Mouse (Mus musculus) gastrocnemius, postnatal 25 days (tissue): ENCODE data around the gene Spef1. TPM values are rescaled to one million over a fixed set of nuclear protein-coding genes. Genes with fewer than 3 reads are reported as not detected.

ENCODE experiments used
- DNase-seq: peaks from one replicate; pipeline ENCODE4 v3.0.0; 2022
- total RNA-seq, 2 experiments: library from RNA; stranded (reverse); gene quantifications; 1 replicate in 1 of 2; 2 replicates in 1 of 2; pipeline ENCODE4 v1.2.3; 2021

Spef1 gene
- total RNA-seq, 2 experiments from 2014 or later: 1.9 to 2.1 TPM

- DNase-seq: peak; percentile 34
Observed at GRCm38 (mm10) chr2:131174700-131175099, 12.4 kb downstream of the Spef1 start.

DNA sequence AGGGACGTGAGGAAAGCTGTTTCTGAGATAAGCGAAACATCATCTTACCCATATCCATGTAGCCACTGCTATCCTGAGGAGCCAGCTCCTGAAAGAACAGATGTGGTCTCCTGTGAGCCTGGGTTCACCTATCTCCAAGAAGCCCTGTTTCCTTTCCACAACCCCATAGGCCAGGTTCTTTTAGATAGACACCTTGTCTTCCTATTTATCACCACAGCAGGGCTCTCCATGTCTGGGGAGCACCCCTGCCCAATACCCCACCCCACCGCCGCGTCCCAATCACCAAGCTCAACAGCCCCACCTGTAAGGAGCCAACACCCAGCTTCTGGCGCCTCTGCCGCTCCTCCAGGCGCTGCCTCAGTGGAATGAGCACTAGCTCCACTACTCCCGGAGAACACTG is 14.8 kb downstream of the Spef1 start:
- no peak for DNase-seq

DNA sequence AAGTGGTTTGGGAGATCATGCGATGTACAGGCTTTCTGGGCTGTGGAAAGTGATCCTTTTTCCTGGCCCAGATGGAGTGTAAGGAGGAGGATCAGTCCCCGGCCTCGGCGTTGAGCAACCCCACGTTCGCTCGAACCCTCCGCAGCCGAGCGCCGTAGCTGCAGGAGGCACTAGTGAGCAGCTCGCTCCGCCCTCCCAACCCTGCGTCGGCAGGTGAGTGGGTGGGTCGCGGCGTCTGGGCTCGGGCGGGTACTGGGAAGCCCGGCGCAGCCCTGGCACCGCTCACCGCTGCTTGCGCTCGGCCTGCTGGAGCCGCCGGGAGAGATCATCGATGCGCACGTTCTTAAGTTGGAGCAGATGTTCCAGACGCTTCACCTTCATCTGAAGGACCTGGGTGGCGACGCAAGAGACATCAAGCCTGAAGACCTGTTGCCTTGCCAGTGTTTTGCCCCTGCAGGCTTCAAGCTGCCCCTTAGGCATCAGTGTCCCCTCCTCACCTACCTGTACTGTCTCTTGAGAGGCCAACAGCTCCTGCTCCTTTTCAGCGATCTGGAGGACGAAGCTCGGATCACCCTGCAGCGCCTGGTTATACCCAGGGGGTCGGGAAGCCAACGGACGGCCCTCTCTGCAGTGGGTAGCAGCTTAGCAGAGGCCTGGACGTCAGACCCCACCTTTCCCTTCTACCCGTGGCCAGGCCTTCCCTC is 15.5 kb downstream of the Spef1 start:
- peak; percentile 64 for DNase-seq

GRCm38 (mm10) chr2:131170936-131171335 is 16.1 kb downstream of the Spef1 start:
- DNase-seq: no peak

DNA sequence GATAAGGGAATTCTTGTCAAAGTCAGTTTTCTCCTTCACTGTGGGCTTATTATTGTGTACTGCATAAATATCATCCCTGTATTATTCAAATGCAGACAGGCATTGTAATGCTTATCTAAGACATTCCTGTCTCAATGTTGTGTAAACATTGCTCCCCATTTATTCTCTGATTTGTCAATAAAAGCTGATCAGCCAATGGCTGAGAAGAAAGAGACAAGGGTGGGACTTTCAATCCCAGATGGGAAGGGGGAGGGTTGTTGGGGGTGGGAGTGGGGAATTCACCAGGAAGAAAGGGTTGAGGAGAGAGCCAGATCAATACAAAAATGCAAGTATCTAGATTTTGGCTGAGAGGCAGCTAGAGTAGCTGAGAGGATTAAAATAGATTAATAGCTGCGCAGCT is 18.2 kb downstream of the Spef1 start:
- DNase-seq: no peak

DNA sequence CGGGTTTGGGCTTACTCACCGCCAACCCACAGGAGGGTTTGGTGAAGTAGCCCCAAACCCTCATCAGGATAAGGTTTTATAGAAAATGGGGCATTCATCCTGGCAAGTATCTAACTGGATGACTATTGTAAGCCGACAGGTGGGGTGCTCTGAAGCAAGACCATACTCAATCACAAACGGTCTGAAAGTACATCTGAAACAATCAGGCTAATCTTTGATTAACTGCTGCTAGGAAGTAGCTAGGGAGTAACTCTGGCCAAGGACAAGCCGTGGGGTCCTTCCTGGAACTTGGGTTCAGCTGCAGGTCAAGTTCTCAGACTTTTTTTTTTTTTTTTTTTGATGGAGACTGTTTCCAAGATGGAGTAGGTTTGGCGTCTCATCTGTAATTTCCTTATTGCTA is 19.1 kb downstream of the Spef1 start:
- DNase-seq: no peak

DNA sequence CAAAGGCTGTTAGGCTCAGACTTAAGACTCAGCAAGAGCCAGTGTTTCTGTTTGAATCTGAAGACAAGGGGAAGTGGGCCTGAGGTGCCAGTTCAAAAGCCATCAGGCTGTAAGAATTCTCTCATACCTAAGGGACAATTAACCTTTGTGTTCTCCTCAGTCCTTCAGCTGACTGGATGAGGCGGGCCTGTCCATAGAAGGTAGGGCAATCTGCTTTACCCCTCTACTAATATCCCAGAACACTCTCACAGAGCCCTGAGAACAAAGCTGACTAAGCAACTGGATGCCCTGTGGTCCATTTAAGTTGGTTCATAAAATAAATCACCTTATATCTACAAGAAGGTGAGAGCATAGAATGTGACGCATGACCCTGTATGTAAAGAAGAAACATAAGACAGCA is 20.9 kb downstream of the Spef1 start:
- no peak for DNase-seq

DNA sequence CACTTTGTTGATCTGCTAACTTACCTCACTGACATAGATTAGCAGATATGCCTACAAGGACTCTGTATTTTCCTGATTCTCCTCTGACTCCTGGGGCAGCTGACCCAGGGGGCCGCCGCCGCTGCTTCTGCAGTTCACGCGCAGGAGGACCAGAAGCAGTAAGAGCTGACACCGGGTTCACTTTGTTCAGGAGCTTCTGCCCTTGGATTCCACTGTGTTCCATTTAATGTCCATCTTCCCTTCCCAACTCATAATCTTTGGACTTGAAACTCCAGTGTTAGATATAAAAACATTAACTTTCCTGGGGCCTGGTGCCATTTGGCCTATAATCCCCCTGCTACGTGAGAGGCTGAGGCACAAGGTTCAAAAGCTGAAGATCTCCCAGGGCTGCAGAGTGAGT is 23.2 kb downstream of the Spef1 start:
- no peak for DNase-seq

DNA sequence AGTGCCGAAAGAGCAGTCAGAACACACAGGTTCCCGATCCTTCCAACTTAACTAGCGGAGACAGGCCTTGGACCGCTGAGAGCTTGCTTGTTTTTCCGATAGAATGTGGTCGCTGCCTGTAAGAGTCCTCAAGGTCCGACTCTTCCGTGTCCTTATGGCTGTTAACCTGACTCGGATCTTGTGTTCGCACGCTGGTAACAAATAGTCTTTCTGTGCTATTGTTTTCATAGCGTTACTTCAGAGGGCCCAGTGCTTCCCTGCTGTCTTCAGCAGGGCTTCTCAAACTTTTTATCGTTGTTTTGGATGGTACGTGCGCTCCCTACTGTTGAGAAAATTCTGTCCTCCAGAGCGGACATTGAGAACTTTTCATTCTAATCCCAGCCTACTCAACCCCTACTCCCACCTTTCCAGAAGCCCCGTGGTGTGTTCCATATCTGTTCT is 26.4 kb downstream of the Spef1 start:
- DNase-seq: no peak

GRCm38 (mm10) chr2:131159938-131160581 is 27.0 kb downstream of the Spef1 start, which contains the start of gene 1700037H04Rik:
1700037H04Rik (minus strand) TSS chr2:131160081.
- peak; percentile 96 for DNase-seq

GRCm38 (mm10) chr2:131159491-131159910 is 27.6 kb downstream of the Spef1 start:
- no peak for DNase-seq

DNA sequence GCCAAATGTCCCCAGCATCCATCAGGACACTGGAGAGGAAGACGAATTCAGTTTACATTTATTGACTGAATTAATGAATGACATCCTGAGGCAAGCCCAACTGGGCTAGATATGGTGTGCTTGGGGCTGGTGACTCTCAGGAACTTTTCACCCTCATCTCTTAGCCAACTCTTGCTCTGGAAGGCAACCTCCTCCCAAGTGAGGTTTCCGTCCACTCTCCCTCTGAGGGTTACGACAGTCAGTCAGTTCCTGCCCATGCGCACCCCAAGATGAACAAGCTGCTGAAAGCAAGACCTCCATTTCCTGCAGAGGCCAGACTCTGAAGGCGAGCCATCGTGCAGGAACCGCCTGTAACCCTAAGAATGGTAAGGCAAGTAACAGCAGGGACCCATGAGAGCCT is 30.1 kb downstream of the Spef1 start:
- no peak for DNase-seq

DNA sequence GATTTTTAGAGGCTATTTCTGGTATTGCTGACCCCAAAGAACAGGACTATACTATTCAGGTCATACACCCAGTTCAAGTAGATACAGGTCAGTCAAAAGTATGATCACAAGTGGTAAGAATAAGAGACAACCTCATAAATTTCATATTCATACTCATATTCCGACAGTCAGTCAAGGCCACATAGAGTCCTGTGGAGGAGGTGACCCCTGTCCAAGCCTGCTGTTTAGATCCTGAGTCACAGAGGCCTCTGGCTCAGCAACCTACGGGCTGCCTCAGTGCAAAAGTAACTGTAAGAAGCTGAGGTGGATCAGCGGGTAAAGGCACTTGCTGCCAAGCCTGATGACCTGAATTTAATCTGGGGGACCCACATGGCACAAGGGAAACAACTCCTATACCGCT is 33.0 kb downstream of the Spef1 start:
- DNase-seq: no peak

GRCm38 (mm10) chr2:131152166-131152730 is 34.8 kb downstream of the Spef1 start:
- DNase-seq: no peak

DNA sequence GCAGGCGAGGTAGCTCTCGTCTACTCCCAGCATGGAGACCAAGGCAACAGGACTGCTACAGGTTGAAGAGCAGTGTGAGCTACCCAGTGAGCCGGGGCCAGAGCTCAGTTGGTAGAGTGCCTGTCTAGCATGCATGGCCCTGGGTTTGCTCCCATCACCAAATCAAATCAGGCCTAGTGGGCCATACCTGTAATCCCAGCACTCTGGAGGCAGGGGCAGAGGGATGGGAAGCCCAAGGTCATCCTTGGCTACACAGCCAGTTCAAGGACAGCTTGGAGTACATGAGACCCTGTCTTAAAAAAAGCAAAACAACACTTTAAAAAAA is 37.9 kb downstream of the Spef1 start:
- DNase-seq: no peak

- DNase-seq: no peak
Observed at GRCm38 (mm10) chr2:131148353-131149253, 38.5 kb downstream of the Spef1 start.

GRCm38 (mm10) chr2:131147043-131147365 is 40.1 kb downstream of the Spef1 start:
- no peak for DNase-seq

- DNase-seq: no peak
Observed at GRCm38 (mm10) chr2:131146193-131147042, 40.7 kb downstream of the Spef1 start.

DNA sequence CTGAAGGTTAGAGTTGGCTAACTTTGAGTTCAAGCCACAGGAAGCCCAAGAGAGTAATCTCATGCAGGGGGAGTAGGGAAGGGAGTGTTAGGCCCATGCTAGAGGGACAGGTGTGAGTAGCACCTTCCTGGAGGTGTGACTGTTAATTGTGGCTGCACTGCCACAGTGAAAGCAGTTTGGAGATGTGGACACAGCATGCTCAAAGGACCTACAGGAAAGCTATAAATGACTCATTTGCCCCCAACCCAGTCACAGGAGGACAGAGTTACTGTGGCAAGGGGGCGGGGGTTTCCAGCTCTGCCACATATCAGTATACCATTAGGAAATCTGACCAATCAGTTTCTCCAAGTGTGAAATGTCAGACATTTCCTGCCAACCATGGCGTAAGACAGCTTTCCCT is 41.5 kb downstream of the Spef1 start:
- no peak for DNase-seq

DNA sequence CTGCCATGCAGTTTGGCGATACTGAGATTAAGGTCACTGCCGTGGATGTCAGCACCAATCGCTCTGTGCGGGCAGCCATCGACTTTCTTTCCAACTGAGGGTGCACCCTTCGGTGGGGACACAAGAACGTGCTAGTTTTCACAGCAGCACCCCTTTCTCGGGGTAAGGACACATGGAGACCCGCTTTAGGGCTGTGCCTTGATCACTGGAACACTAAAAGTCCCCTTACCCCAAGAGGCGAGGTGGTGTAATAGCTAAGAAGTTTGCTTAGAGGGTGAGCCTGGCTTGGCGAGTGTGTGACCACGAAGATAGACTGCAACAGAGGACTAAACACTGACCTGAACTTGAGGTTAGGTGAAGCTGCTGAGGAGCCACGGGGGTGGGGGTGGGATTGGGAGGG is 42.0 kb downstream of the Spef1 start:
- DNase-seq: no peak

- no peak for DNase-seq
Observed at GRCm38 (mm10) chr2:131143007-131143780, 43.9 kb downstream of the Spef1 start.
